Mouse (Mus musculus) forebrain, embryonic 11.5 days (tissue): Measurements from ENCODE around the gene Slc39a2. TPM values are rescaled to one million over a fixed set of nuclear protein-coding genes. Genes with fewer than 3 reads are reported as not detected.
A peak's percentile ranks its signal among the peaks of the same experiment; 100 is the strongest.

Experiments used
- ATAC-seq: fragments of 200-750 bp; cut with Nextera tagmentation; replicated peaks from 2 replicates; pipeline ENCODE4 v1.8.0; 2017; ENCODE audit warnings: moderate TSS enrichment; ENCODE audit not compliant: low FRiP score
- DNase-seq: peaks from one replicate; pipeline ENCODE4 v3.0.0-alpha.2; 2017; ENCODE audit warnings: low spot score
- H3K27ac ChIP-seq: fragments of 300-500 bp; sonication (generic); 2 replicates; pipeline ENCODE4 v1.5.1; 2014; ENCODE audit warnings: low read depth, low read length
- H3K27me3 ChIP-seq: fragments of 300-500 bp; sonication (generic); 2 replicates; pipeline ENCODE4 v1.6.1; 2014; ENCODE audit warnings: mild to moderate bottlenecking, low read length, mixed read lengths; ENCODE audit not compliant: control insufficient read depth, insufficient read depth
- H3K36me3 ChIP-seq: fragments of 300-500 bp; sonication (generic); 2 replicates; pipeline ENCODE4 v1.6.1; 2014; ENCODE audit warnings: mild to moderate bottlenecking, low read length, moderate library complexity, mixed read lengths; ENCODE audit not compliant: control insufficient read depth, insufficient read depth
- H3K4me1 ChIP-seq: fragments of 300-500 bp; sonication (generic); replicated peaks from 2 replicates; pipeline ENCODE4 v1.6.1; 2014; ENCODE audit warnings: low read length, mixed read lengths; ENCODE audit not compliant: control insufficient read depth, insufficient read depth
- H3K4me2 ChIP-seq: fragments of 300-500 bp; sonication (generic); 2 replicates; pipeline ENCODE4 v1.6.1; 2014; ENCODE audit warnings: low read depth, mild to moderate bottlenecking, low read length, moderate library complexity, mixed read lengths; ENCODE audit not compliant: severe bottlenecking
- H3K4me3 ChIP-seq: fragments of 300-500 bp; sonication (generic); 2 replicates; pipeline ENCODE4 v1.5.1; 2014; ENCODE audit warnings: low read depth, low read length
- H3K9ac ChIP-seq: fragments of 300-500 bp; sonication (generic); 2 replicates; pipeline ENCODE4 v1.6.1; 2014; ENCODE audit warnings: low read length
- H3K9me3 ChIP-seq: fragments of 300-500 bp; sonication (generic); 2 replicates; pipeline ENCODE4 v1.6.1; 2016; ENCODE audit warnings: low read length, mixed read lengths; ENCODE audit not compliant: control insufficient read depth
- WGBS: fragments of 180-500 bp; shearing (Covaris S2); extraction: QIAGEN DNeasy Blood & Tissue Kit; methylation state at CpG from one replicate; pipeline ENCODE4 v1.1.7; 2014; 5-methylcytosine and 5-hydroxymethylcytosine counted together
- polyA plus RNA-seq: library from polyadenylated mRNA; unstranded; fragments of >200 nt; fragmentation: Nextera tagmentation; extraction: Ambion mirVana; gene quantifications from 2 replicates; pipeline ENCODE4 v1.2.1, GENCODE M21; 2014

Slc39a2 gene
- polyA plus RNA-seq, 1 experiment from 2014 or later = 0.45 TPM

GRCm38 (mm10) chr14:51911301-51911700 lies 18.6 kb downstream of the Slc39a2 start:
- H3K9ac ChIP-seq = no peak overlapping the region
- DNase-seq (no peak), ATAC-seq (no peak)
- H3K36me3 ChIP-seq = no peaks in the 10 kb centered on the region
- peaks cover 3% of the 10 kb centered on the region for H3K27me3 ChIP-seq
- WGBS = 91% methylated on average over 10 of the region's 10 CpGs
- H3K4me3 ChIP-seq = no peak overlapping the region
- no peak overlapping the region for H3K27ac ChIP-seq
- H3K9me3 ChIP-seq = no peaks in the 10 kb centered on the region
- H3K4me1 ChIP-seq = peaks cover 3% of the 10 kb centered on the region; the same call in 1 of the 2 replicates
- no peak overlapping the region for H3K4me2 ChIP-seq

DNA sequence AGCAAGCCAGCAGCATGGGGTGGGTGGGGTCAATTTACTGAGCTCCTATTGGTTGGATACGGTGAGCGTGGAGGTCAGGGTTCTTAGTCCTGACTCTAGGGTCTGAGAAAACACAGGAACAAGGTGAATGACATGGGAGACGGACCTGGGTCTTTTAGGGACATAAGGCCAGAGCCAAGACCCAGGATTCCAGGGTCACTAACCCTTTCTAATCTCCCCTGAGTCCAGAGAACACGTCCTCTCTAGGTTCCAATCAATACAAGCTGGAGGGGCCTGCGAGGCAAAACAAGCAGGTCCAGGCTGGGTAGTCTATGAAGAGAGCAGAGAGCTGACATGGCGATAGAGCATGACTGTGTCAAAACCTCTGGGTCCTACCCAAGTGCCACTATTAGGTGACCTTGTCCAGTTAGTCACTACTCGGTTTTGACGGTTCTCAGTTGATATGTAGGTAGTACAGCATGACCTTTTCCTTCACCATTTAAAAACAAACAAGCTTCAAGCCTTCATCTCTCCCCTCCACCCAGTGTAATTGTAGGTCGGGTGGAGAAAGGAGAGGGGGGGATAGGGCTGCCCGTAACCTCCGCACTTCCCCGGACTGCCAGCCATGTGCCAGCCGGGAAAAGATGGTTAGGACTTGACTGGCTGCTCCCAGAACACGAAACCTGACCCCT lies 19.8 kb downstream of the Slc39a2 start:
- H3K9me3 ChIP-seq = no peaks in the 10 kb centered on the region
- H3K36me3 ChIP-seq = no peaks in the 10 kb centered on the region
- no peak overlapping the region for H3K27ac ChIP-seq
- H3K4me1 ChIP-seq = peaks cover 3% of the 10 kb centered on the region; the same call in 1 of the 2 replicates
- WGBS = 7% methylated on average over 14 of the region's 14 CpGs
- peak; percentile 22 for ATAC-seq
- H3K27me3 ChIP-seq = peaks cover 3% of the 10 kb centered on the region
- no peak for DNase-seq
- H3K4me3 ChIP-seq = peak overlapping the region; percentile 49
- H3K4me2 ChIP-seq = peak overlapping the region; percentile 99
- H3K9ac ChIP-seq = peak overlapping the region; percentile 61

GRCm38 (mm10) chr14:51913062-51913959 lies 20.6 kb downstream of the Slc39a2 start:
- Histone ChIP-seq H3K4me2 (peak overlapping the region; percentile 99), H3K36me3 (no peaks in the 10 kb centered on the region), H3K4me1 (peaks cover 3% of the 10 kb centered on the region; the same call in 1 of the 2 replicates), H3K9me3 (no peaks in the 10 kb centered on the region), H3K4me3 (peak overlapping the region; percentile 49), H3K9ac (peak overlapping the region; percentile 61), H3K27me3 (peaks cover 3% of the 10 kb centered on the region), H3K27ac (no peak overlapping the region)
- peak; percentile 73 for DNase-seq
- ATAC-seq = peak; percentile 71
- under 1% methylated on average over 57 of the region's 58 CpGs for WGBS

- Histone ChIP-seq H3K9ac (peak within 1 kb of the TSS; percentile 61), H3K27me3 (peaks cover 3% of the 10 kb centered on the region), H3K4me3 (peak within 1 kb of the TSS; percentile 49), H3K4me1 (peaks cover 3% of the 10 kb centered on the region; the same call in 1 of the 2 replicates), H3K9me3 (no peaks in the 10 kb centered on the region), H3K36me3 (no peaks in the 10 kb centered on the region), H3K4me2 (peak within 1 kb of the TSS; percentile 99), H3K27ac (no peak within 1 kb of the TSS)
- DNase-seq (peak; percentile 65), ATAC-seq (peak; percentile 75)
- WGBS = 1% methylated on average over 23 of the region's 23 CpGs
These were observed 21.5 kb downstream of the Slc39a2 start, which contains the start of gene Ndrg2 for GRCm38 (mm10) chr14:51913960-51914762. TSS of gene Ndrg2 (minus strand) at chr14:51914158.

- Histone ChIP-seq H3K4me2 (no peak overlapping the region), H3K9ac (no peak overlapping the region), H3K27me3 (peaks cover 3% of the 10 kb centered on the region), H3K4me1 (peaks cover 3% of the 10 kb centered on the region; the same call in 1 of the 2 replicates), H3K4me3 (no peak overlapping the region), H3K27ac (no peak overlapping the region), H3K9me3 (no peaks in the 10 kb centered on the region), H3K36me3 (no peaks in the 10 kb centered on the region)
- WGBS = 46% methylated on average over 3 of the region's 3 CpGs
- ATAC-seq (no peak), DNase-seq (no peak)
These were observed 22.3 kb downstream of the Slc39a2 start for GRCm38 (mm10) chr14:51915030-51915429.

DNA sequence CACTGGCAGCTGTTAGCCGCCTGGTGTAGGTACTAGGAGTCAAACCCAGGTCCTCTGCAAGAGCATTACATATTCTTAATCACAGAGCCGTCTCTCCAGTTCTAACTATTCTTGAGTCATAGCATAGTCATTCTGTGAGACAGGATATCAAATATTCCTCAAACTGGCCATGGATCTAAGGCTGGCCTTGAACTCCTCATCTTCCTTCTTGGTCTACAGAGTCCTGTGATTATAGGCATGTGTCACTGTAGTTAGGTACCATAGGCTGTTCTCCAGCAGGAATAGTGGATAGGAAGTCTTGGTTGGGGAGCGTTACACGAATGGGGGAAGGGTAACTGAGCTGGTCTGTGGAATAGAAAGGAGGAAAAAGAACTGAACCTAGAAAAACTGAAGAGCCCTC lies 23.9 kb downstream of the Slc39a2 start:
- no peak overlapping the region for H3K9ac ChIP-seq
- no peak overlapping the region for H3K4me2 ChIP-seq
- peaks cover 3% of the 10 kb centered on the region; the same call in 1 of the 2 replicates for H3K4me1 ChIP-seq
- DNase-seq = no peak
- no peak for ATAC-seq
- H3K27me3 ChIP-seq = peaks cover 3% of the 10 kb centered on the region
- H3K36me3 ChIP-seq = no peaks in the 10 kb centered on the region
- no peaks in the 10 kb centered on the region for H3K9me3 ChIP-seq
- 79% methylated on average over 4 of the region's 4 CpGs for WGBS
- no peak overlapping the region for H3K27ac ChIP-seq
- H3K4me3 ChIP-seq = no peak overlapping the region

GRCm38 (mm10) chr14:51918125-51918524 lies 25.4 kb downstream of the Slc39a2 start, which contains the start of gene Tppp2:
TSS of gene Tppp2 (plus strand) at chr14:51918425.
- Histone ChIP-seq H3K27me3 (no peaks in the 10 kb centered on the region), H3K4me2 (no peak within 1 kb of the TSS), H3K9me3 (no peaks in the 10 kb centered on the region), H3K27ac (no peak within 1 kb of the TSS), H3K9ac (no peak within 1 kb of the TSS), H3K36me3 (no peaks in the 10 kb centered on the region), H3K4me3 (no peak within 1 kb of the TSS), H3K4me1 (peaks cover 3% of the 10 kb centered on the region; the same call in 1 of the 2 replicates)
- DNase-seq (no peak), ATAC-seq (no peak)
- WGBS = 91% methylated on average over 4 of the region's 4 CpGs

- H3K9ac ChIP-seq = no peak overlapping the region
- H3K27ac ChIP-seq = no peak overlapping the region
- no peaks in the 10 kb centered on the region for H3K36me3 ChIP-seq
- no peak for ATAC-seq
- no peak overlapping the region for H3K4me2 ChIP-seq
- DNase-seq = no peak
- peaks cover 3% of the 10 kb centered on the region; the same call in 1 of the 2 replicates for H3K4me1 ChIP-seq
- no peak overlapping the region for H3K4me3 ChIP-seq
- H3K27me3 ChIP-seq = no peaks in the 10 kb centered on the region
- H3K9me3 ChIP-seq = no peaks in the 10 kb centered on the region
- 83% methylated on average over 4 of the region's 4 CpGs for WGBS
These were observed 26.3 kb downstream of the Slc39a2 start for GRCm38 (mm10) chr14:51918966-51919365.
